Mouse (Mus musculus) gastrocnemius, adult 2 months (tissue): ENCODE data around the gene Atpif1. TPM values are rescaled to one million over a fixed set of nuclear protein-coding genes. Genes with fewer than 3 reads are reported as not detected.

Experiments
- DNase-seq: peaks from one replicate; pipeline ENCODE4 v3.0.0; 2022
- H3K27ac ChIP-seq: fragments of 200-600 bp; 2 replicates; pipeline ENCODE4 v1.8.1; 2022; ENCODE audit warnings: mild to moderate bottlenecking
- H3K4me3 ChIP-seq: fragments of 200-600 bp; 2 replicates; pipeline ENCODE4 v1.8.1; 2022; ENCODE audit warnings: mild to moderate bottlenecking, moderate library complexity
- CTCF ChIP-seq: fragments of 200-600 bp; IDR thresholded peaks from 2 replicates; pipeline ENCODE4 v1.8.1; 2022; ENCODE audit warnings: antibody characterized with exemption, mild to moderate bottlenecking, moderate library complexity
- intact Hi-C: fragments of 180-260 bp; cut with DNase I; formaldehyde crosslinking; loops from one replicate; pipeline ENCODE4 v1.15.1; 2025
- total RNA-seq, 2 experiments: library from RNA; stranded (reverse); gene quantifications; 2 replicates each; pipeline ENCODE4 v1.2.3; 2021

The Atpif1 gene
- total RNA-seq, 2 experiments from 2014 or later = 41.0 to 60.0 TPM

GRCm38 (mm10) chr4:132519188-132519587, 14.3 kb downstream of the Atpif1 start:
- Histone ChIP-seq H3K4me3 (no peak overlapping the region), H3K27ac (no peak overlapping the region)
- no peak for DNase-seq
- no peak for TF ChIP-seq CTCF
- intact Hi-C loops = loop anchor here (2.0 to 10.0 kb wide), 2 partner anchors 14 to 244 kb away; partner anchors contain the start of genes Atpif1 and Taf12

- Histone ChIP-seq H3K27ac (no peak overlapping the region), H3K4me3 (no peak overlapping the region)
- intact Hi-C loops = loop anchor here (2.0 to 10.0 kb wide), 2 partner anchors 15 to 243 kb away; partner anchors contain the start of genes Atpif1 and Taf12
- TF ChIP-seq CTCF = no peak
- DNase-seq = no peak
These were observed 15.4 kb downstream of the Atpif1 start for GRCm38 (mm10) chr4:132518066-132518465.

GRCm38 (mm10) chr4:132515369-132516155, 17.9 kb downstream of the Atpif1 start:
- no peak for TF ChIP-seq CTCF
- Histone ChIP-seq H3K27ac (peak overlapping the region; percentile 97), H3K4me3 (peak overlapping the region; percentile 76)
- DNase-seq = peak; percentile 95
- intact Hi-C loops = loop anchor here (10.0 kb wide), 1 partner anchor 241 kb away; the partner anchor contains the start of gene Taf12

- DNase-seq = peak; percentile 89
- peak overlapping the region; percentile 97 for H3K27ac ChIP-seq
- peak; percentile 94 for TF ChIP-seq CTCF
- peak overlapping the region; percentile 76 for H3K4me3 ChIP-seq
- intact Hi-C loops = loop anchor here (1.0 to 10.0 kb wide), 2 partner anchors 50 to 240 kb away; partner anchors contain the start of gene Taf12
These were observed 18.8 kb downstream of the Atpif1 start for GRCm38 (mm10) chr4:132514555-132515135.

- Histone ChIP-seq H3K4me3 (no peak overlapping the region), H3K27ac (no peak overlapping the region)
- no peak for DNase-seq
- intact Hi-C loops = loop anchor here (1.0 to 10.0 kb wide), 2 partner anchors 49 to 239 kb away; partner anchors contain the start of gene Taf12
- no peak for TF ChIP-seq CTCF
These were observed 19.8 kb downstream of the Atpif1 start for GRCm38 (mm10) chr4:132513395-132514273.

GRCm38 (mm10) chr4:132512080-132512479, 21.4 kb downstream of the Atpif1 start:
- Histone ChIP-seq H3K4me3 (no peak overlapping the region), H3K27ac (no peak overlapping the region)
- no peak for TF ChIP-seq CTCF
- intact Hi-C loops = loop anchor here (10.0 kb wide), 1 partner anchor 237 kb away; the partner anchor contains the start of gene Taf12
- no peak for DNase-seq

- TF ChIP-seq CTCF = 0 out of 2 replicates have a peak, but pooled peaks have one; percentile 1
- peak; percentile 99 for DNase-seq
- intact Hi-C loops = loop anchor here (2.0 to 10.0 kb wide), 2 partner anchors 88 to 236 kb away; partner anchors contain the start of genes Phactr4 and Taf12
- peak within 1 kb of the TSS; percentile 98 for H3K4me3 ChIP-seq
- H3K27ac ChIP-seq = peak within 1 kb of the TSS; percentile 91
These were observed 23.1 kb downstream of the Atpif1 start, which contains the start of gene Sesn2 for GRCm38 (mm10) chr4:132510352-132510798. TSS of gene Sesn2 (minus strand) at chr4:132510501.

GRCm38 (mm10) chr4:132509621-132510296, 23.7 kb downstream of the Atpif1 start:
- peak; percentile 78 for DNase-seq
- no peak for TF ChIP-seq CTCF
- Histone ChIP-seq H3K4me3 (peak overlapping the region; percentile 98), H3K27ac (peak overlapping the region; percentile 91)
- intact Hi-C loops = loop anchor here (2.0 to 10.0 kb wide), 2 partner anchors 87 to 235 kb away; partner anchors contain the start of genes Phactr4 and Taf12

GRCm38 (mm10) chr4:132507210-132507609, 26.2 kb downstream of the Atpif1 start:
- intact Hi-C loops = no loop called here
- Histone ChIP-seq H3K4me3 (no peak overlapping the region), H3K27ac (no peak overlapping the region)
- DNase-seq = no peak
- no peak for TF ChIP-seq CTCF

GRCm38 (mm10) chr4:132506250-132506649, 27.2 kb downstream of the Atpif1 start:
- intact Hi-C loops = no loop called here
- no peak overlapping the region for H3K4me3 ChIP-seq

GRCm38 (mm10) chr4:132505800-132506199, 27.7 kb downstream of the Atpif1 start:
- Histone ChIP-seq H3K4me3 (no peak overlapping the region), H3K27ac (no peak overlapping the region)
- TF ChIP-seq CTCF = no peak
- no peak for DNase-seq
- intact Hi-C loops = no loop called here

More at GRCm38 (mm10) chr4:132506250-132506649, 27.2 kb downstream of the Atpif1 start:
- no peak for DNase-seq
- H3K27ac ChIP-seq = no peak overlapping the region
- TF ChIP-seq CTCF = no peak
